Mouse (Mus musculus) leukemia stem cell, adult 10-12 weeks (primary cell): ENCODE results near the gene Peli3. TPM values are rescaled to one million over a fixed set of nuclear protein-coding genes. Genes with fewer than 3 reads are reported as not detected.

Experiments
- polyA plus RNA-seq: library from polyadenylated mRNA; stranded (reverse); fragments of >175 nt; gene quantifications from 2 replicates; pipeline ENCODE4 v1.2.3, GENCODE M21; 2012; ENCODE audit warnings: low replicate concordance

The Peli3 gene
- polyA plus RNA-seq, result 0.11 and 0.36 TPM in 2 replicates

GRCm38 (mm10) chr19:4942551-4943252 is at the start of gene Peli3:
Gene Peli3, minus strand, starts transcription at chr19:4943127.

GRCm38 (mm10) chr19:4990256-4990625 is 47.3 kb upstream of the Peli3 start, which contains the start of gene Npas4:
Gene Npas4, minus strand, starts transcription at chr19:4990316.

GRCm38 (mm10) chr19:4961928-4962601 is 19.1 kb upstream of the Peli3 start, which contains the start of gene Mrpl11:
Gene Mrpl11, plus strand, starts transcription at chr19:4962147.

GRCm38 (mm10) chr19:4927904-4928531 is 14.9 kb downstream of the Peli3 start, which contains the start of gene Dpp3:
Gene Dpp3, minus strand, starts transcription at chr19:4928287.

GRCm38 (mm10) chr19:4905979-4906794 is 36.7 kb downstream of the Peli3 start, which contains the start of gene Bbs1:
Gene Bbs1, minus strand, starts transcription at chr19:4906628.

Other genes with a start within 250 kb of the Peli3 start
- gene Gm960, start 244.5 kb downstream of the Peli3 start, polyA plus RNA-seq, result 1.1 TPM in 1 of 2 replicates, not detected in the other
- gene Sptbn2, start 232.0 kb downstream of the Peli3 start, polyA plus RNA-seq, result 0.06 and 0.20 TPM in 2 replicates
- gene Rbm4b, start 186.6 kb downstream of the Peli3 start, polyA plus RNA-seq, result 3.1 and 4.8 TPM in 2 replicates
- 3.0 and 9.7 TPM in 2 replicates for gene Rbm4, start 149.2 kb downstream of the Peli3 start, polyA plus RNA-seq
- 3.5 and 7.0 TPM in 2 replicates for gene Gm21992, start 131.5 kb downstream of the Peli3 start, polyA plus RNA-seq
- gene Rbm14, start 131.5 kb downstream of the Peli3 start, polyA plus RNA-seq, result 23.2 and 88.3 TPM in 2 replicates
- gene Ccs, start 103.8 kb downstream of the Peli3 start, polyA plus RNA-seq, result 21.4 and 110 TPM in 2 replicates
- not detected in 2 replicates for gene Ccdc87, start 103.8 kb downstream of the Peli3 start, polyA plus RNA-seq
- 17.8 and 31.5 TPM in 2 replicates for gene Ctsf, start 88.0 kb downstream of the Peli3 start, polyA plus RNA-seq
- gene Actn3, start 65.2 kb downstream of the Peli3 start, polyA plus RNA-seq, result 0.37 and 0.66 TPM in 2 replicates
- gene Zdhhc24, start 64.5 kb downstream of the Peli3 start, polyA plus RNA-seq, result 5.1 and 6.1 TPM in 2 replicates
- gene Bbs1, start 36.5 kb downstream of the Peli3 start, polyA plus RNA-seq, result 4.4 and 8.3 TPM in 2 replicates
- gene Dpp3, start 14.8 kb downstream of the Peli3 start, polyA plus RNA-seq, result 49.7 and 54.1 TPM in 2 replicates
- gene Mrpl11, start 19.0 kb upstream of the Peli3 start, polyA plus RNA-seq, result 41.9 and 74.6 TPM in 2 replicates
- 0.14 and 0.37 TPM in 2 replicates for gene Npas4, start 47.2 kb upstream of the Peli3 start, polyA plus RNA-seq
- 3.2 and 6.6 TPM in 2 replicates for gene Slc29a2, start 80.7 kb upstream of the Peli3 start, polyA plus RNA-seq
- gene B4gat1, start 95.7 kb upstream of the Peli3 start, polyA plus RNA-seq, result 6.5 TPM in 2 replicates
- not detected in 2 replicates for gene AC124502.3, start 95.8 kb upstream of the Peli3 start, polyA plus RNA-seq
- gene Brms1, start 98.2 kb upstream of the Peli3 start, polyA plus RNA-seq, result 29.9 and 97.0 TPM in 2 replicates
- 0.43 and 0.90 TPM in 2 replicates for gene Rin1, start 107.4 kb upstream of the Peli3 start, polyA plus RNA-seq
- 4.3 and 7.0 TPM in 2 replicates for gene Cd248, start 125.0 kb upstream of the Peli3 start, polyA plus RNA-seq
- 0.09 and 1.3 TPM in 2 replicates for gene Tmem151a, start 142.4 kb upstream of the Peli3 start, polyA plus RNA-seq
- gene Yif1a, start 145.4 kb upstream of the Peli3 start, polyA plus RNA-seq, result 12.3 and 39.3 TPM in 2 replicates
- gene Cnih2, start 155.4 kb upstream of the Peli3 start, polyA plus RNA-seq, result 2.3 and 6.4 TPM in 2 replicates
- 269 and 344 TPM in 2 replicates for gene Rab1b, start 163.9 kb upstream of the Peli3 start, polyA plus RNA-seq
- gene Klc2, start 175.4 kb upstream of the Peli3 start, polyA plus RNA-seq, result 18.0 and 32.6 TPM in 2 replicates